Mouse (Mus musculus): ENCODE measurements around the gene Ptdss2.

The Ptdss2 gene

GRCm38 (mm10) chr7:141122689-141123516 is 721 bp downstream of the Ptdss2 start:
- peak; percentile 72 for DNase-seq (ENCODE audit: low spot score in 2 of 2)

GRCm38 (mm10) chr7:141123517-141123856 is 1.3 kb downstream of the Ptdss2 start:
- DNase-seq (ENCODE audit: low spot score in 2 of 2) = no peak

GRCm38 (mm10) chr7:141131024-141131820 is 9.0 kb downstream of the Ptdss2 start:
- peak; percentile 77 to 81 for DNase-seq (ENCODE audit: low spot score in 2 of 2)

GRCm38 (mm10) chr7:141131904-141132755 is 9.9 kb downstream of the Ptdss2 start:
- no peak for DNase-seq (ENCODE audit: low spot score in 2 of 2)

GRCm38 (mm10) chr7:141141326-141141725 is 19.1 kb downstream of the Ptdss2 start:
- DNase-seq (ENCODE audit: low spot score in 2 of 2) = no peak

- peak; percentile 36 to 74 for DNase-seq (ENCODE audit: low spot score in 2 of 2)
Measured at GRCm38 (mm10) chr7:141143112-141143511, 20.9 kb downstream of the Ptdss2 start.

- no peak for DNase-seq (ENCODE audit: low spot score in 2 of 2)
Measured at GRCm38 (mm10) chr7:141143861-141144260, 21.7 kb downstream of the Ptdss2 start.

GRCm38 (mm10) chr7:141144650-141145049 is 22.5 kb downstream of the Ptdss2 start:
- no peak for DNase-seq (ENCODE audit: low spot score in 2 of 2)

- no peak for DNase-seq (ENCODE audit: low spot score in 2 of 2)
Measured at GRCm38 (mm10) chr7:141145403-141145802, 23.2 kb downstream of the Ptdss2 start.

- DNase-seq (ENCODE audit: low spot score in 2 of 2) = no peak
Measured at GRCm38 (mm10) chr7:141146043-141146595, 23.9 kb downstream of the Ptdss2 start.

GRCm38 (mm10) chr7:141147044-141147443 is 24.9 kb downstream of the Ptdss2 start:
- no peak for DNase-seq (ENCODE audit: low spot score in 2 of 2)

GRCm38 (mm10) chr7:141148639-141149038 is 26.5 kb downstream of the Ptdss2 start:
- no peak for DNase-seq (ENCODE audit: low spot score in 2 of 2)

GRCm38 (mm10) chr7:141155362-141155761 is 33.2 kb downstream of the Ptdss2 start:
- no peak for DNase-seq (ENCODE audit: low spot score in 2 of 2)

GRCm38 (mm10) chr7:141164397-141164796 is 42.2 kb downstream of the Ptdss2 start:
- DNase-seq (ENCODE audit: low spot score in 2 of 2) = no peak

- DNase-seq (ENCODE audit: low spot score in 2 of 2) = no peak
Measured at GRCm38 (mm10) chr7:141164850-141165249, 42.7 kb downstream of the Ptdss2 start.

GRCm38 (mm10) chr7:141167901-141168517 is 45.8 kb downstream of the Ptdss2 start:
- DNase-seq (ENCODE audit: low spot score in 2 of 2) = no peak

GRCm38 (mm10) chr7:141168518-141168953 is 46.4 kb downstream of the Ptdss2 start:
- DNase-seq (ENCODE audit: low spot score in 2 of 2) = peak; percentile 7 to 34

GRCm38 (mm10) chr7:141169300-141169699 is 47.1 kb downstream of the Ptdss2 start:
- no peak for DNase-seq (ENCODE audit: low spot score in 2 of 2)

GRCm38 (mm10) chr7:141169866-141170265 is 47.7 kb downstream of the Ptdss2 start:
- no peak for DNase-seq (ENCODE audit: low spot score in 2 of 2)

GRCm38 (mm10) chr7:141172116-141173006 is 50.2 kb downstream of the Ptdss2 start, which contains the start of gene Rnh1:
Gene Rnh1, minus strand, starts transcription at chr7:141172857.
- peak; percentile 90 for DNase-seq (ENCODE audit: low spot score in 2 of 2)

All from thymus, postnatal 10 days (tissue).